Mouse (Mus musculus): Measurements from ENCODE around the gene Dock4. TPM values are rescaled to one million over a fixed set of nuclear protein-coding genes. Genes with fewer than 3 reads are reported as not detected.

The Dock4 gene
- polyA plus RNA-seq, 1 experiment from 2014 or later: 4.2 TPM

DNA sequence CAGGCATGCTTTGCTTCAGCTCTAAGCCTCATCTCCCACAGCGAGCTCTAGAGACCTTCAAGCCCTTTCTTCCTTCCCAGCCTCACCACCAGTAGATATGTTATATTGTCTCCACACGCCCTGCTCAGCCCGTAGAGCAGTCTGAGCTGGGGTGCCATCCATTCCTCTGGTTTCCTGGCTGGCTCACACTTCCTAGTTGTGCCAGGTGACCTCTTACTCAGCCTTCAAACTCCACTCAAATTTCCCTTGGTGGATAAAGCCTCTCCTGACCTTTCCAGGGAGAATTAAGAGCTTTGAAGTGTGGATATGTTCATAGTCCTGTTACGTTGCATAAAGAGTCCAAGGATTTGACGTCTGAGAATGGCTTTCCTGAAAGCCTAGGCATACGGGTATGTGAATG lies 68.3 kb downstream of the Dock4 start:
- Histone ChIP-seq H3K36me3 (ENCODE audit: control insufficient read depth, insufficient read depth, low read length) (no peaks in the 10 kb centered on the region), H3K27ac (ENCODE audit: low read length) (no peak overlapping the region), H3K4me2 (ENCODE audit: low read depth, low read length) (no peak overlapping the region), H3K27me3 (replicated peaks; ENCODE audit: control insufficient read depth, insufficient read depth, low read length) (no peaks in the 10 kb centered on the region), H3K9ac (ENCODE audit: low read depth, low read length) (no peak overlapping the region), H3K9me3 (ENCODE audit: control insufficient read depth, low read length) (no peaks in the 10 kb centered on the region), H3K4me3 (ENCODE audit: low read length) (no peak overlapping the region), H3K4me1 (ENCODE audit: control insufficient read depth, insufficient read depth, low read length) (peaks cover 5% of the 10 kb centered on the region; the same call in 1 of the 2 replicates)
- WGBS: 69% methylated on average over 6 of the region's 6 CpGs
- ATAC-seq: no peak

- Histone ChIP-seq H3K9me3 (ENCODE audit: control insufficient read depth, low read length) (no peaks in the 10 kb centered on the region), H3K9ac (ENCODE audit: low read depth, low read length) (no peak overlapping the region), H3K4me3 (ENCODE audit: low read length) (no peak overlapping the region), H3K4me2 (ENCODE audit: low read depth, low read length) (no peak overlapping the region), H3K4me1 (ENCODE audit: control insufficient read depth, insufficient read depth, low read length) (no peaks in the 10 kb centered on the region), H3K27ac (ENCODE audit: low read length) (no peak overlapping the region), H3K27me3 (replicated peaks; ENCODE audit: control insufficient read depth, insufficient read depth, low read length) (no peaks in the 10 kb centered on the region), H3K36me3 (ENCODE audit: control insufficient read depth, insufficient read depth, low read length) (no peaks in the 10 kb centered on the region)
- ATAC-seq: no peak
- WGBS: 91% methylated on average over 4 of the region's 4 CpGs
These were observed 76.7 kb downstream of the Dock4 start for GRCm38 (mm10) chr12:40522468-40522867.

DNA sequence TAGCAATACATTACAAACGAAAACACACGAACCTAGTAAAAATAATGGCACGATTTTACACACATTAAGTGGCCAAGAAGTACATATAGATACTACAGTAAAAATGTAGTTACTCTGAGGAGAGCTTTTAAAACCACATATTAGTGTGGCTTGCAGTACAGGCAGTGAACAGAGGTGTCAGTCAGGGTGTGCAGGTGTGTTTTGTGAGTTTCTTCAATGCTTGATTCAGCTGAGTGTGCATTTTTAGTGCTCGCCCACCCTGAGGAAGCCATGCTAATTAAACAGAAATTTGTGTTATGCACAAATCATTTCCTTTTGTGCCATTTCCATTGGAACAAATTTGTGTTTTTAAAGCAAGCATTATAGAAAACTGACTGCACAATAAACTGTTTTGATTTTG lies 77.3 kb downstream of the Dock4 start:
- Histone ChIP-seq H3K4me2 (ENCODE audit: low read depth, low read length) (no peak overlapping the region), H3K36me3 (ENCODE audit: control insufficient read depth, insufficient read depth, low read length) (no peaks in the 10 kb centered on the region), H3K9ac (ENCODE audit: low read depth, low read length) (no peak overlapping the region), H3K4me1 (ENCODE audit: control insufficient read depth, insufficient read depth, low read length) (no peaks in the 10 kb centered on the region), H3K27me3 (replicated peaks; ENCODE audit: control insufficient read depth, insufficient read depth, low read length) (no peaks in the 10 kb centered on the region), H3K4me3 (ENCODE audit: low read length) (no peak overlapping the region), H3K9me3 (ENCODE audit: control insufficient read depth, low read length) (no peaks in the 10 kb centered on the region), H3K27ac (ENCODE audit: low read length) (no peak overlapping the region)
- ATAC-seq: no peak
- 82% methylated on average over 4 of the region's 4 CpGs for WGBS

- Histone ChIP-seq H3K4me1 (ENCODE audit: control insufficient read depth, insufficient read depth, low read length) (no peaks in the 10 kb centered on the region), H3K4me3 (ENCODE audit: low read length) (no peak overlapping the region), H3K9ac (ENCODE audit: low read depth, low read length) (no peak overlapping the region), H3K27me3 (replicated peaks; ENCODE audit: control insufficient read depth, insufficient read depth, low read length) (no peaks in the 10 kb centered on the region), H3K4me2 (ENCODE audit: low read depth, low read length) (no peak overlapping the region), H3K9me3 (ENCODE audit: control insufficient read depth, low read length) (no peaks in the 10 kb centered on the region), H3K27ac (ENCODE audit: low read length) (no peak overlapping the region), H3K36me3 (ENCODE audit: control insufficient read depth, insufficient read depth, low read length) (no peaks in the 10 kb centered on the region)
- no peak for ATAC-seq
- WGBS: 84% methylated on average over 3 of the region's 3 CpGs
These were observed 79.3 kb downstream of the Dock4 start for GRCm38 (mm10) chr12:40525045-40525444.

- Histone ChIP-seq H3K27ac (ENCODE audit: low read length) (no peak overlapping the region), H3K4me2 (ENCODE audit: low read depth, low read length) (no peak overlapping the region), H3K27me3 (replicated peaks; ENCODE audit: control insufficient read depth, insufficient read depth, low read length) (no peaks in the 10 kb centered on the region), H3K4me3 (ENCODE audit: low read length) (no peak overlapping the region), H3K36me3 (ENCODE audit: control insufficient read depth, insufficient read depth, low read length) (no peaks in the 10 kb centered on the region), H3K9me3 (ENCODE audit: control insufficient read depth, low read length) (no peaks in the 10 kb centered on the region), H3K4me1 (ENCODE audit: control insufficient read depth, insufficient read depth, low read length) (no peaks in the 10 kb centered on the region), H3K9ac (ENCODE audit: low read depth, low read length) (no peak overlapping the region)
- ATAC-seq: no peak
- WGBS: 85% methylated on average over 9 of the region's 9 CpGs
These were observed 90.2 kb downstream of the Dock4 start for GRCm38 (mm10) chr12:40535655-40536618.

GRCm38 (mm10) chr12:40537826-40538225 lies 92.1 kb downstream of the Dock4 start:
- no peak for ATAC-seq
- no peaks in the 10 kb centered on the region for H3K4me1 ChIP-seq (ENCODE audit: control insufficient read depth, insufficient read depth, low read length)
- H3K9ac ChIP-seq (ENCODE audit: low read depth, low read length): no peak overlapping the region
- no peak overlapping the region for H3K27ac ChIP-seq (ENCODE audit: low read length)
- no peak overlapping the region for H3K4me2 ChIP-seq (ENCODE audit: low read depth, low read length)
- H3K4me3 ChIP-seq (ENCODE audit: low read length): no peak overlapping the region
- 79% methylated on average over 1 of the region's 1 CpGs for WGBS
- H3K9me3 ChIP-seq (ENCODE audit: control insufficient read depth, low read length): no peaks in the 10 kb centered on the region
- H3K36me3 ChIP-seq (ENCODE audit: control insufficient read depth, insufficient read depth, low read length): no peaks in the 10 kb centered on the region
- H3K27me3 ChIP-seq (replicated peaks; ENCODE audit: control insufficient read depth, insufficient read depth, low read length): no peaks in the 10 kb centered on the region

DNA sequence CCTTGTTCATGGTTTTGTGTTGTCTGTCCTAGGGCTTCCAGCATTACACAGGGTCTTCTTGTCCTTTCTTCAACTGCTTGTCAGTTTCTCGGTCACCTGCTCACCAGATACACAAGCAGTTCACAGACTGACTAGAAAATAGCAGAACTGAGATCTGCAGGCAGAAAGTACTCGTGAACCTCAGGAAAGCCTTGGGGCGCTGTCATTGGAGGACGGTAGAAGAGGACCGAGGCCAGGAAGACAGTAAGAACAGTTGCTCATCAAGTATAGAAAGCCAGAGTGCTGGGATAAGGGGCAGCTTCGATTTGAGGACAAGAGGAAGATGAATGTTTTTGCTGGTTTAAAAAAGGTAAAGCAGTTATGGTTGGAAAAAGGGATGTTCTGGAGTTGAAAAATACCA lies 92.6 kb downstream of the Dock4 start:
- Histone ChIP-seq H3K4me1 (ENCODE audit: control insufficient read depth, insufficient read depth, low read length) (no peaks in the 10 kb centered on the region), H3K36me3 (ENCODE audit: control insufficient read depth, insufficient read depth, low read length) (no peaks in the 10 kb centered on the region), H3K4me3 (ENCODE audit: low read length) (no peak overlapping the region), H3K27me3 (replicated peaks; ENCODE audit: control insufficient read depth, insufficient read depth, low read length) (no peaks in the 10 kb centered on the region), H3K27ac (ENCODE audit: low read length) (no peak overlapping the region), H3K9ac (ENCODE audit: low read depth, low read length) (no peak overlapping the region), H3K9me3 (ENCODE audit: control insufficient read depth, low read length) (no peaks in the 10 kb centered on the region), H3K4me2 (ENCODE audit: low read depth, low read length) (no peak overlapping the region)
- peak; percentile 39 for ATAC-seq
- 81% methylated on average over 6 of the region's 6 CpGs for WGBS

GRCm38 (mm10) chr12:40538780-40539179 lies 93.0 kb downstream of the Dock4 start:
- H3K4me1 ChIP-seq (ENCODE audit: control insufficient read depth, insufficient read depth, low read length): no peaks in the 10 kb centered on the region
- H3K9me3 ChIP-seq (ENCODE audit: control insufficient read depth, low read length): no peaks in the 10 kb centered on the region
- ATAC-seq: peak; percentile 94
- H3K27ac ChIP-seq (ENCODE audit: low read length): no peak overlapping the region
- H3K27me3 ChIP-seq (replicated peaks; ENCODE audit: control insufficient read depth, insufficient read depth, low read length): no peaks in the 10 kb centered on the region
- no peak overlapping the region for H3K9ac ChIP-seq (ENCODE audit: low read depth, low read length)
- 55% methylated on average over 6 of the region's 6 CpGs for WGBS
- no peak overlapping the region for H3K4me3 ChIP-seq (ENCODE audit: low read length)
- no peaks in the 10 kb centered on the region for H3K36me3 ChIP-seq (ENCODE audit: control insufficient read depth, insufficient read depth, low read length)
- no peak overlapping the region for H3K4me2 ChIP-seq (ENCODE audit: low read depth, low read length)

- ATAC-seq: no peak
- Histone ChIP-seq H3K4me3 (ENCODE audit: low read length) (no peak overlapping the region), H3K27me3 (replicated peaks; ENCODE audit: control insufficient read depth, insufficient read depth, low read length) (no peaks in the 10 kb centered on the region), H3K9ac (ENCODE audit: low read depth, low read length) (no peak overlapping the region), H3K36me3 (ENCODE audit: control insufficient read depth, insufficient read depth, low read length) (no peaks in the 10 kb centered on the region), H3K4me2 (ENCODE audit: low read depth, low read length) (no peak overlapping the region), H3K9me3 (ENCODE audit: control insufficient read depth, low read length) (no peaks in the 10 kb centered on the region), H3K4me1 (ENCODE audit: control insufficient read depth, insufficient read depth, low read length) (no peaks in the 10 kb centered on the region), H3K27ac (ENCODE audit: low read length) (no peak overlapping the region)
- WGBS: 88% methylated on average over 3 of the region's 3 CpGs
These were observed 98.5 kb downstream of the Dock4 start for GRCm38 (mm10) chr12:40544273-40544672.

All from intestine, embryonic 16.5 days (tissue).